Mouse (Mus musculus) kidney, postnatal 10 days (tissue): ENCODE data around the gene Parp16.
"Not testable (repeated sequence)": the region's sequence is repeated elsewhere in the genome, so short reads cannot be mapped to it uniquely, and the experiment has no call there.

Experiments
- DNase-seq: peaks from one replicate; pipeline ENCODE4 v3.0.0; 2021; ENCODE audit warnings: mixed read lengths

The Parp16 gene

DNA sequence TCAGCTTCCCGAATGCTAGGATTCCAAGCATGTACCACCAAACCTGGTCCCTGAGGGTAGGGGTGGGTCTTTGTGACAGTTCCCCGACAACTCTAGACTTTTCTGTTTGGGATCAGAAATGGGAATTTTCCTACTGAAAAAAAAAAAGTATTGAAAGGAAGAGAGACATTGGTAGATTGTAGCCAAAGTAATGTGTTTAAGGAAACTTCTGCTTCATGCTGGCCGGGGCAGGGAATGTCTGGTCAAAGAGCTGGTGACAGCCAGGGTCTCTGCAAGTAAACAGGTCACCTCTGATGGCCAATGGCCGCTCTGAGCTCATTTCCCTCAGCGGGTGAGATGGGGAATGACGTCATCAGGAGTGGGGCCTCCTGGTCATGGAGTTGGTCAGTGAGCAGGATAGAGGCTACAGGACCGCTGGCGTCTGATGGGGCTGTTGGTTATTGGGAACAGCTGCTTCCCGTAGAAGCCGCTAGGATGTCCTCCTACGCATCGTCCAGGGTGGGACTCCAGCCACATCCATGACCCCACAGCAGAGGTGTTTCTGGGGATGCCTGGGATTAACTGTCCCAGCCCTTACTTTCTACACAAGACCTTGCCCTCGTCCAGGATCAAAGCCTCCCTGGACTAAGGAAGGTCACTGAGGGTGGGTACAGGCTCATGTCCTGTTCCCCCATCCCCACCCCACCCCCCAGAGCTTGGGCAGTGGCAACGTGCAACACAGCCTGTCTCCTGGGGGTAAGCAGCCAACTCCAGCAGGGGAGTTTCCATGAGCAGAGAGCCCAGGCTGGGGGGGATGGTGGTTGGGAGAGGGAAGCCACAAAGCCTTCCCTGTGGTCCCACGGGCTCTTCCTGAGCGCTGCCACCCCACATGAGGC lies 52.6 kb downstream of the Parp16 start:
- no peak for DNase-seq

DNA sequence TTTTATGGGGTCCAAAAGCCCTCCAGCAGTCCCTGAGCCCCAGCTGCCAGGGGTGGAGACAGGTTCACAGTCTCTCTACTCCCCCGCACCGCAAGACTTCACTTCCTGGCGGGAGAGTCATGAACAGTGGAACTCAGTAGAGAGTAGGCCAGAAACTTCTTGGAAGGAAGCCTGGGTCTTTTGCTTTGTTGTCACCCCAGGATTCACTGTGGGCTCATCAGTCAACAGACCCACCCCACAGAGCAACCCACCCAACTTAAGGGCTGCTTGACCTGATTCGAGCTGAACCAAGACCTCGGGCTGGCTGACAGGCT lies 53.2 kb downstream of the Parp16 start:
- no peak for DNase-seq

DNA sequence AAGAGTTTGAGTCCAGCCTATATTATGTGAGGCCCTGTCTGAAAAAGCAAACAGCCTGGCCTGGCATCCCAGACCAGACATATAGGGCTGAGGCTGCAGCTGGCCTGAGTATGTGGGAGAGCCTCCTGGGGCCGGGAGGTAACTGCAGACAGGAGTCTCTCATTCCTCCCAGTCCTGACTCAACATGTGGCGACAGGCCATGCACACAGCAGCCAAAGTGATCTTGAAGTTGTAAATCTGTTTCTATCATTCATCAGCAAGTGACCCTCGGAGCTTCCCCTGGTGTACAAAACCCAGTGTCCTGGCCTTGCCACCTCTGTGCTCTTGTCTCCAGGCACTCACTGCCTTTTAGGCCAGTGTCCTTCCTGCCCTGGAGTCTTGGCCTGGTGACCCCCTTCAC lies 56.9 kb downstream of the Parp16 start:
- no peak for DNase-seq

DNA sequence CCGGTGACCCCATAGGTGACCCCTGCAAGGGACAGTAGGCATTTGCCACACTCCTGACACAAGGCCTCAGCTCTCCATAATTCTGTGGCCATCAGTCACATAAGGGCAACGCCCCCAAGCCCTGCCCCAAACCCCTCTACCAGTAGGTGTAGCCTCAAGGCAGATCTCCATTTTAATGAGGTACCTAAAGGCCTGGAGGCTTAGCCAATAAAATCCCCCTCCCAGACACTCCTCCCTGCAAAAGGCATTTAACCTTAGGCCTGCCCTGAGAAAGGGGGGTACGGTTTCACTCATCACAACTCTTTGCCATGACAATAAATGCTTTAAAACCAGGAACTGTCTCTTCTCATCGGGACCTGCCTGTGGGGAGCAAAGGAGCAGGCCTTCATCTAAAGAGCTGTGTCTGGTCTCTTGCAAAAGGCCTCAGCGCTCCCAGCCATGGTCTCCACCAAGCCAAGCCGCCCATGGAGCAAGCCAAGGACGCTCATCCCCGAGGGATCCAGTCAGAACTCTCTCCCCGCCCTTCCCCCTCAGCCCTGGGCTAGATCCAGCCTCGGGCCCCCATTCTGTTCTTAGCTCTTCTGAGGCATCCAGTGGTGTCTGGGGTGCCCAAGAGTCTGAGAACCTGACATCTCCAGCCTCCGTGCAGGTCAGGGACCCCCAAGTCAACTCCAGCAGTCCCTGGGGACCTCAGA lies 60.9 kb downstream of the Parp16 start:
- no peak for DNase-seq

DNA sequence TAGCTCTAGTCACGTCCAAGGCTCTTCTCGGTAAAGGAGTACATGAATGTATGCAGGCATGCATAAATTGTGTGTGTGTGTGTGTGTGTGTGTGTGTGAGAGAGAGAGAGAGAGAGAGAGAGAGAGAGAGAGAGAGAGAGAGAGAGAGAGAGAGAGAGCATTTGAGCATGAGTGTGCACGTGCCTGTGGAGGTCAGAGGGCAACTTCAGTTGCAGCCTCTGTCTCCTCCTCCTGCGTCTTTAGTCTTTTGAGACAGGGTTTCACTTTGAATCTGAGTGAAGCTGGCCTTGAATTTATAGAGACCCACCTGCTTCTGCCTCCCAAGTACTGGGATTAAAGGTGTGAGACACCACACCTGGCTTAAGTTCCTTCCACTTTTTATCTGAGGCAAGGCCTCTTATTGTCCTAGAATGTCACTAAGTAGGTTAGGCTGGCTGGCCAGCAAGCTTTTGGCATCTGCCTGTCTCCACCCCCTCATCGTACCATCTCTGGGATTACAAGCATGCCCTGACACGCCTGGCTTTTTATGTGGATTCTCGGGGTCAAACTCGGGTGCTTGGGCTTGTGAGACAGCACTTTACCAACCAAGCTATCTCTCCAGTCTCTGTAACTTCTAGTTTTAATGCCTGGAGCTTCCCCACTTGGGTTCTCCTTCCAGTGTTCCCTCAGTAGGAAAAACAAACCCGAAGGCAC lies 62.2 kb downstream of the Parp16 start:
- DNase-seq = no peak

DNA sequence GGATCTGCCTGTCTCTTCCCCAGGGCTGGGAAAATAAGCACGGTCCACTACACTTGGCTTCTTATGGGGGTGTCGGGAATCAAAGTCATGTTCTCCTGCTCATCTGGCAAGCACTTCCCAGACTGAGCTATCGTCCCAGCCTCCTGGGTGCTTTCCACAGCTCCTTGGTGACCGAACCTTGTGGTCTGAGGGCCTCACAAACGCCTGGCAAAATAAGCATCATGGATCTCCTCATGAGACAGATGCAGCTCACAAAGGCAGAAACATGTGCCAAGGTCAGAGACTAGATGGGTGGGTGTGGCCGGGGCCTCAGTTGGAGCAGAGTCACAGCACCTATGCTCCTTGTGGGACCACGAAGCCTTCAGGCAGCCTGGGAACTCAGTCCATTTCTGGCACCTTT lies 64.2 kb downstream of the Parp16 start:
- no peak for DNase-seq

DNA sequence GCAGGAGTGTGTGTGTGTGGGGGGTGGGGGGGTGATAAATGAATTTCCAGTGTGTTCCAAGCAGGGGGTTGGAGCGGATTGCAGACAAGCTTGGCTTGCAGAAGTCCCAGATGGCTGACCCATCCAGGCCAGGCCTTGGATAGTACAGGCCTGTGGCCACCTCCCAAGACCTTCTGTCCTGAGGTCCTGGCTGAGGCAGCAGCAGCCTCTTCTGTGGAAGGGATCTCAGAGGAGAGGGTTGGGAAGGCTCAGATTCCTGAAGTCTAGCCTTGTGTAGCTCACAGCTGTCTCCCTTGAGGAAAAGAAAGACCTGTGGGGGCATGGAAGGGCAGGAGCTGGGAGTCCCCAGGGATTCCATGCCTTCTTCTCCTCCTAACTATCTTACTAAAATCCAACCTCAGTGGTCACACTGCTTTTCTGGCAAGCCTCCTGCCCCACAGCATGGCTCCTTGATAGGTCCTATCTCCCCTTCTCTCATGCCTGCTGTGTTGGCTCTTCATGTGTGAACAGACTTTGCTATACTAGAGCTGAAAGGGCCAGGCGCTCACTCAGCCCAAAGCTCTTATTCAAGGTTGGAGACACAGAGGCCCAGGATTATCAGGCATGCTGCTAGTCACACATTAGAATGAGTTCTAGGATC lies 66.6 kb downstream of the Parp16 start:
- peak; percentile 44 for DNase-seq

DNA sequence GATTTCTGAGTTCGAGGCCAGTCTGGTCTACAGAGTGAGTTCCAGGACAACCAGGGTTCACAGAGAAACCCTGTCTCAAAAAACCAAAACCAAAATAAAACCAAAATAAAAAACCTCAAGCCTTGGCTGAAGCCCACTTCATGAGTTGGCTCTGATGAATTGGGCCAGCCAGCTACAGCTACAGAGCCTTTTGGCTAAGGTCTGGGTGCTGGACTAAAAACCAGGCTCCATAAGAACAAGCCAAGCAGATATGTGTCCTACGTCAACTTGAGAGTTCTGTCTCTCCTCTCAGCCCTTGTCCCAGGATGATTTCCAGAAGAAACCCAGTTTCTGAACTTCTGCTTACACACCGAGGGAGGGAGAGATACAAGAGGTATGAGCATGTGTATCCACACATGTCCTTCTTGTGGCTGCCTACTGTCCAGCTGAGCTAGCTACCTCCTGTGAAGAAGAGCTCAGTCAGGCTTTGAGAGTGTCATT lies 67.5 kb downstream of the Parp16 start:
- DNase-seq = no peak

DNA sequence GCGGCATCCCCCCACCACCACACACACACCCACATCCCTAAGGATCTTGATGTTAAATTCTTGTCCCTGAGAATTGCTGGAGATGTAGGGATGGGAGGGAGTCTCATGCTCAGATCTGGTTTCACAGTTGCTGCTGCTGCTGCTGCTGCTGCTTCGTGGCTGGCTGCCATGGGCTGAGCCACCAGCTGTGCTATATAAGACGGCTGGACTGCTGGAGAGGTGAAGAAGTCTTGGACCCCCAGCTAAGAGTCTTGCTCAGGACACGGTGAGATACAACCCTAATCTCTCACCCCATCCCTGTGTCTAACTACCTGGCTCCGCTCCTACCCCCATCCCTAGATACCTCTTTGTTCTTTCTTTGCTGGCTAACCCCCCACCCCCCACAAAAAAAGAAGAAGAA lies 69.8 kb downstream of the Parp16 start, which contains the start of gene Cilp:
Gene Cilp, plus strand, starts transcription at position 222 of the 400 bp plus-strand sequence.
- peak; percentile 80 for DNase-seq

DNA sequence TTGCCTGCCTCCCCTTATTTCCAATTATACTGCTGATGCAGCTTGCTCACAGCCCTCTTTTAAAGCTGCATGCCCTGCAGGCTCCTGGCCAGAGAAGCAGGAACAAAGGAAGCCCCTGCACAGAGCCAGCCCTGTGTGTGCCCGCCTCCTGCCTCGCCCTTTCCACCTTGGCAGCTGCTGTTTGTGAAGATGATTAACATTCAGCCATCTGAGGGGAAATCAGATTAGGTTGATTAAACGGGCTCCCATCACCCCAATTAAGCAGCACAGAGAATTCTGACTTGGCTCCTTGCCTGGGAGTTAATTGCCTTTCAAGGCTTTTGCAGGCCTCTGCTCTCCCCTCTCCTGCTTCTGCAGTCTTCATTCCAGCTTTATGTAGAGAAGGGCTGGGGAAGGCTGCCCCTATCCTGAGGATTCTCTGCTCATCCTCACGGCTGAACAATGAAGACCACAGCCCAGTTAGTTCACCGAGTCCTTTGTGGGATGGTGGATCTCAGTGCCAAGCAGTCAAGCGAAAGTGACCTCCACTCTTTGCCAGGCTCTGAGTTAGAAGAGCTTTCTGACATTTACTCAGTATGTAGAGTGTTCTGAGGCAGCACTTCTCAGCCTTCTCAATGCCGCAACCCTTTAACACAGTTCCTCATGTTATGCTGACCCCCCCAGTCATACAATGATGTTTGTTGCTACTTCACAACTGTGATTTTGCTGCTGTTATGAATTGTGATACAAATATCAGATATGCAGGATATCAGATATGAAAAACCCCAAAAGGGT lies 72.8 kb downstream of the Parp16 start:
- peak; percentile 72 for DNase-seq

DNA sequence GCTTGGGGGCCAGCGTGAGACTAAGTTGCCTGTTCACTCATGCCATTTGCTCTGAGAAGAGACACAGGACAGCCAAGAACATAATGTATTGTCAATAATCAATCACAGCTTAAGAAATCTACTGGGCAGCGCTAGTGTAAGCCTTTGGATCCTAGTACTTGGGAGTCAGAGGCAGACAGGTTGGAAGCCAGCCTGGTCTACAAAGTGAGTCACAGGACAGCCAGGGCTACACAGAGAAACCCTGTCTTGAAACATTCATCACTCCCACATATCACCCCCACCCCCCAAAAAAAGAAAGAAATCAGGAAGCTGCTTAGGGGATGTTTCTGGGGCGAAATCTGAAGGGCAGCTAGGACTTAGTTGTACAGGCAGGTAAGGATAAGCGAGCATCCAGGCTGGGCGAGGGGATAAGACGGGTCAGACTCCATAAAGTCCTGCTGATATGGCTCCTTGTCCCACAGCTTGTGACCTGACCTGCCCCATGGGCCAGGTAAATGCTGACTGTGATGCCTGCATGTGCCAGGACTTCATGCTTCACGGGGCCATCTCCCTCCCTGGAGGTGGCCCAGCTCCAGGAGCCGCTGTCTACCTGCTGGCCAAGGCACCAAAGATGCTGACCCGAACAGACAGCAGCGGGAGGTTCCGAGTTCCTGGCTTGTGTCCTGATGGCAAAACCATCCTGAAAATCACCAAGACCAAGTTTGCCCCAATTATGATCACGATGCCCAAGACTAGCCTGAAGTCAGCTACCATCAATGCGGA lies 78.1 kb downstream of the Parp16 start:
- DNase-seq = no peak

DNA sequence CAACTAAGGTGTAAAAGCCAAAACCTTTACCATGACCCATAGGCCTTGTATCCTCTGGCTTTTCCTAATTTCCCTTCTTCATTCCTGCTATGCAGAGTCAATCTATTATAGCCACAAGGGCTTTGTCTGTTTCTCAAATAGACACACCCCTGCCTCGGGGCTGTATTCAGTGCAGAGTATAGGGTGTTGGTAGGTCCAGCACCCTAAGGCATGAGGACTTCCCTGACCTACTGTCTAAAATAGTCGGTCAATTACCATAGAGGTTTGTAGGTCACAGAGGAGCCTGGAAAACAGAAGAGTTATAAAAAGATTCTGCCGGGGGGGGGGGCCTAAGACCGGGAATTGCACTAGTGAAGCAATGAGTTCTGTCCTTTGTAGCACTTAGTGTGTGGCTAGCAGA lies 78.7 kb downstream of the Parp16 start:
- DNase-seq = no peak

DNA sequence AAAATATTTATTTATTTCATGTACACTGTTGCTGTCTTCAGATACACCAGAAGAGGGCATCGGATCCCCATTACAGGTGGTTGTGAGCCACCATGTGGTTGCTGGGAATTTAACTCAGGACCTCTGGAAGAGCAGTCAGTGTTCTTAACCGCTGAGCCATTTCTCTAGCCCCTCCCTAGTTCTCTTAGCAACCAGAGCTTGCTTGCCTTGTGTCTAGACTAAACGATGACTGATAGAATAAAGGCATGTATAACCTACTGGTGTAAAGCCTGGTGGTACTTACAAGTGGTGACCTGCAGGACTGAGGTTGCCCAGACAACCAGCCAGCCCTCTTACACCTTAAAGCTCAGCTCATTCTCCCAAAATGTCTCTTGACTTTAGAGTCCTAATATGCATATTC lies 79.7 kb downstream of the Parp16 start:
- DNase-seq = not testable (repeated sequence)

DNA sequence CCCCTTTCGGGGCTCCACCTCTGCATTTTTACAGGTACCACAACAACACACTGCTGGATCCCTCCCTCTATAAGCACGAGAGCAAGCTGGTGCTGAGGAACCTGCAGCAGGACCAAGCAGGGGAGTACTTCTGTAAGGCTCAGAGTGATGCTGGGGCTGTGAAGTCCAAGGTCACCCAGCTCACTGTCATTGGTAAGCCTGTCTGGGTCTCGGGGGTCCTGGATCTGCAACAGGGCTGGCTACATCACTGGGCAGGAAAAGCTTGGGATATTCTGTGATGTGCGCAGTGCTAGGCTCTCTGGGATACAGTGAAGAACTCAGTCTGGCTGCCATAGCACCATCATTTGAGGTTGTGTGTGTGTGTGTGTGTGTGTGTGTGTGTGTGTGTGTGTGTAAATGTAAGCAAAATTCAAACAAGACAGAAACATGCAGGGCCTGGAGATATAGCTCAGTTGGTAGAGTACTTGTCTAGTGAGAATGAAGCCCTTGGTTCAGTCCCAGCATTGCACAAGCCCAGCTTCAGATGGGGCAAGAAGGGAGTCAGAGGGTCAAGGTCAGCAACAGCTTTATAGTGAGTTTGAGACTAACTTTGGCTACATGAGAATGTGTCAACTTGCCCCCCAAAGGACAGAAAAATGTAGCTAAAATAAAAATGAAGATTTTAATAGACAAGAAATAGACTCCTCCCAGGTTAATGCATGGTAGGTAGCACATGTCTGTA lies 80.8 kb downstream of the Parp16 start:
- DNase-seq = no peak

DNA sequence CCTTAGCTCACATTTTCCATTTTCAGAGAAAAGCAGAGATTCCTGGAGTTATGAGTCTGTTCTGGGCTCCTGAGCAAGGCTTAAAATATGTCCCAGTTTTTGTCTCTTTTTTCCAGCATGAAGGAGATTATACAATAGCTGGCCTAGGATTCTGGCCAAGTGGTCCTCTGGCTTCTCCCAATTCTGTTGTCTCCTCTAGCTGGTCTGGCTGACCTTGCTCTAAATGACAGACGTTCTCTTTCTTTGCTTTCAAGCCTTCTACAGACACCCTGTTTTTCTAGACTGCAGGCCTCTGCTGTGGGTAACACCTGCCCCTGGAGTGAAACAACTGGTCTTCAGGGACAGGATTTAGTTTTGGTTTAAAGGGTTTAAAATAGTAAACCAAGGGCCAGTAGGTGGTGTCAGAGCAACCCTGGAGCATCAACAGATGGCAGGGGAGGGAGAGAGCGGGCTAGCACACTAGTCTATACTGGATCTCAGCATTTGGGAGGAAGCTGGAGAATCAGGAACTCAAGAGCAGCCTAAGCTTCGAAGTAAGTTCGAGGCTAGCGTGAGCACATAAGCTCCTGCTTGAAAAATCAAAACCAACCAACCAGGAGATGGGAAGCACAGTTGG lies 86.5 kb downstream of the Parp16 start:
- peak; percentile 26 for DNase-seq

DNA sequence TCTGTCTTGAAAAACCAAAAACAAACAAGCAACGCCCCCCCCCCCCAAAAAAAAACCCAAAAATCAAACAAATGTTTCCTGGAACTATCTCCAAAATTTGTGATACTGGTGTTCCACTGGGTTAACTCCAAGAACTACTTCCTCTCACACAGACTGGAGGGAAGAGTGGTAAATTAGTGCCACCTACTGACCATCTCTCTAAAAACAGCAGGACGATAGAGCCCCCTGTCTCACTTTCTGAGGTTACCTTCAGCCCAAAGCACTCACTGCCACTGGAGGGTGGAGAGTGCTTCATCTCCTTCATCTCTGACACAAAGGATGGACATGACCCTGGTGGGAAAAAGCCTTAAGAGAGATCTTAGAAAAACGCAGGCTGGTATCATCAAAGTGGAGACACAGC lies 88.1 kb downstream of the Parp16 start:
- DNase-seq = peak; percentile 55

DNA sequence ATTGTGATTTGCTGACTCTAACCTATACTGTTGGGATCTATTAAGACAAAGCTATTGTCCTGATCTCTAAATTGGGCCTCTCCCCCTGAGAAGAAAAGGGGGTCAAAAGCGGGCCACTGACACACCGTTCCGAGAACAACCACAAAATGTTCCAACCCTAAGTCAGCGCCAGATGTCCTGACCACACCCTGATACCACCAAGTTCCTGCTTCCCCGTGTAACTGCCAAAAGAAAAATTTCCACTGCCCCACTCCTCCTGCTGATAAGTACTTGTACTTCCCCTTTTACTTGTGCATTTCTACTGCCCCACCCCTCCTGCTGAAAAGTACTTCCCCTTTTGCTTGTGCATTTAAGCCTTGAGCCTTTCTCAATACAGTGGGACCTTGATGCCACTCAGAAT lies 93.1 kb downstream of the Parp16 start:
- DNase-seq = not testable (repeated sequence)
